Mouse (Mus musculus) Muller cell, postnatal 12 days (primary cell): Measurements from ENCODE around the gene Map3k11.
"Not testable (repeated sequence)": the region's sequence is repeated elsewhere in the genome, so short reads cannot be mapped to it uniquely, and the experiment has no call there.

Source experiments
- DNase-seq: peaks from one replicate; pipeline ENCODE4 v3.0.0-alpha.2; 2015; ENCODE audit errors: inconsistent ontology term

Gene Map3k11

GRCm38 (mm10) chr19:5666386-5666785 lies 22.2 kb upstream of the Map3k11 start:
- no peak for DNase-seq

- no peak for DNase-seq
Measured at GRCm38 (mm10) chr19:5668372-5668771, 20.2 kb upstream of the Map3k11 start.

GRCm38 (mm10) chr19:5680432-5680831 lies 8.1 kb upstream of the Map3k11 start:
- no peak for DNase-seq

GRCm38 (mm10) chr19:5684236-5684635 lies 4.3 kb upstream of the Map3k11 start:
- DNase-seq = no peak

DNA sequence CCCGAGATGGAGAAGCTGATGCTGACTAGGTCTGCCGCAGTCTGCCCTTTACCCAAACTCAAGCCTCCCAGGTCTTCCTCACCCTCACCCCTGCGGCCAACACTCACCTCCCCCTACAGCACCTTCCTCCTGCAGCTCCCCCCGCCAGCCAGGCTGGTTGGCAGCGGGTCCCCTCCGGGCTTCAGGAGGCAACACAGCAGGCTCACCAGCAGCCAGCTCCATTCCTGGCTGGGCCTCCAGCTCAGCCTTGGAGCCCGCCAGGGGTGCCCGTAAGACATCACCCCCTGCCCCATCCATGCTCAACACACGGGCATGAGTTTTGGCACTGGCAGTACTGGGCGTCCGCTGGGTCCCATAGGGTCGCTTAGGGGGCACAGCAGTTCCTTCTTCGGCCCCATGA lies 3.6 kb upstream of the Map3k11 start:
- no peak for DNase-seq

DNA sequence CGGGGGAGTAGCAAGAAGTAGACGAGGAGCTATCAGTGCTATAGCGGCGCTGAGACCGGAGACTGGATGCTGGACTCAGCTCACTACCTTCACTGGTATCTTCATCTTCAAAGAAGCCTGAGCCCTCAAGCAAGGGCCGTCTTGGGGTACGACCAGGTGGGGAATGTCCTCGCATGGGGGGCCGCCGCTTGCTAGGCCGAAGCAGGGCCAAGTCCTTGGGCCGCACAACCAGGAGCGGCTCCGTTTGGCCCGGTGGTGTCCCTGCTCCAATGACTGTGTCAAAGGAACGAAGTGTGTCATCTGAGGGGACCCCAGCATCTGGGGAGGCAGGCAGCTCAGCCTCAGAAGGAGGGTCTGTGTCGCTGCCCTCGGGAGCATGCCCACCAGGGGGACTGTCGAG lies 3.1 kb upstream of the Map3k11 start:
- DNase-seq = no peak

GRCm38 (mm10) chr19:5685861-5686260 lies 2.7 kb upstream of the Map3k11 start:
- DNase-seq = no peak

DNA sequence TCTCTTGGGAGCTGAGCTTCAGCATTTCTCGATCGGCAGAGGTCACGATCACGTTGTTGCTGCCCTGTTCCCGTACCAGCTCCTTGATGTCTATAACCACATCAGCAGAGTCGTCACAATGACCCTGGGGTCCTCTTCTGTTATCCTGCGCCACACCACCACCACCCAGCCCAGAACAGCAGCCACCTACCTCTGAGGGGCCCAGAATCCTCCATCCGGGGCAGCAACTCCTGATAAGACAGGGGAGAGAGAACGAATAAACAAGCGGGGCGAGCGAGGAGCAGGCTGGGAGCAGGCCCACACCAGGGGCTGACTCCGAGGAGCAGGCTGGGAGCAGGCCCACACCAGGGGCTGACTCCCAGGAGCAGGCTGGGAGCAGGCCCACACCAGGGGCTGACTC lies 2.1 kb upstream of the Map3k11 start:
- no peak for DNase-seq

GRCm38 (mm10) chr19:5686954-5687353 lies 1.6 kb upstream of the Map3k11 start:
- DNase-seq = not testable (repeated sequence)

DNA sequence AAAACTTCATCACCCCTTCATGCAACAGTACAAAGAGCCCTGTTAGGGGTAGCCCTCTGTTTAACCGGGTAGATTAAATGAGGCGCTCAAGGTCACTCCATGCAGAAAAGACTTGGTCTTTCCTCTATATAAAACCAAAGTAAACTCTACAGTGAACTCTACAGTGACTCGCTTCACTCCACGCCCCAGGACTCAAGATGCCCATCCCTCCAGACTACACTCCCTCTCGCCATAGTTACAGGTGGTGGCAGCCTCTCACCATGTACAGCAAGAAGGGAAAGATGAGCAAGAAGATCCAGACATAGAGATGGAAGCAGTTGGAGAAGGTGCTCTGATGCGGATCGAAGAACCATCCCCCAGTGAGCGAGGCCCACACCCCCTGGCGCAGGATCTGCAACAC lies 804 bp upstream of the Map3k11 start:
- DNase-seq = no peak

GRCm38 (mm10) chr19:5689088-5689428 lies 516 bp downstream of the Map3k11 start:
- no peak for DNase-seq

DNA sequence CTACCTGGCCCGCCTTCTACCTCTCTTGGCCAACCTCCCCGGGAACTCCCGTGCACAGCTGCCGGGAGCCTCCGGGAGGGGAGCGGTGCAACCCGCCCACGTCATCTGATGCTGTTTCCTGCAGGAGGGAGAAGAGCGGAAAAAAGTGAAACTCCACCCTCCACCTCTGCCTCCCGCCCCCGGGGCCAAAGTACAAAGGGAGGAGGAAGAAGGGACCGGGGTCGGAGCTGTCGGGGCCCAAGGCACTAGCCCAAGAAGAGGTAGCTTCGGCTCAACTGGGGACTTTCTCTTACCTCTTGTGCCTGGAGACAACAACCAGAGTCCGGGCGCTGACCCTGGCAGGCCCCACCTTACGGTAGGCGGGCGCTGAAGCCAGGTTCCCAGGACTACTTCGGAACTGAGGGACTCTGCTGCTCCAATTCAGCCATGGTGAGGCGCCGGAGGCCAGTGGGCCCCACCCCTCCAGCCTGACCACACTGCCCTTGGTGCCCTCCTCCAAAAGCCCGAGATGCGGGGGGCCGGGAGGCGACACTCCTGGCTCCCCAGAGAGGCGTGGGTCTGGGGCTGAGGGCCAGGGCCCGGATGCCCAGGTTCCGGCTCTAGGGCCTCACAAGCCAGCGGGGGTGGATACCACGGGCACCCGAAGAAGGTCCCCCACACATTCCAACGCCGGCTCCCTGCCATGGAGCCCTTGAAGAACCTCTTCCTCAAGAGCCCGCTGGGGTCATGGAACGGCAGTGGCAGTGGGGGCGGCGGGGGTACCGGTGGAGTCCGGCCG lies 1.2 kb downstream of the Map3k11 start:
- peak; percentile 94 for DNase-seq

- DNase-seq = no peak
Measured at GRCm38 (mm10) chr19:5690343-5690735, 1.8 kb downstream of the Map3k11 start.

DNA sequence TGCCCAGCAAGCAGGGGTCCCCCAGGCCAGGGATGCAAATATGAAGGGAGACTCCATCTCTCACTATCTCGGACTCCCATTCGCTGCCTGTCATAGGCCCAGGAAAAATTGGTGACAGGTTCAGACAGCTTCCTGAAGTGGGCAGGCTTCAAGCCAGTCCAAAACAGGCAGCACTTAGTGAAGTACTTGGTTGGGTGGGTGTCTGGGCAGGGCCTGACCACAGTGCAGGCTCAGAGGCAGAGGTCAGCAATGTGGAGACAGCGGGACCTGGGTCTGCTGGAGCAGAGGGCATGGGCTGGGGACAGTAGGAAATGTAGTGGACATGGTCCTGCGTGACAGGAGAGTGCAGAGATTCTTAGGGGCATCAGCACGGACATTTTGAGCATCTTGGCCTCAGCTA lies 3.1 kb downstream of the Map3k11 start:
- DNase-seq = no peak

GRCm38 (mm10) chr19:5692086-5692912 lies 3.8 kb downstream of the Map3k11 start:
- peak; percentile 53 for DNase-seq

DNA sequence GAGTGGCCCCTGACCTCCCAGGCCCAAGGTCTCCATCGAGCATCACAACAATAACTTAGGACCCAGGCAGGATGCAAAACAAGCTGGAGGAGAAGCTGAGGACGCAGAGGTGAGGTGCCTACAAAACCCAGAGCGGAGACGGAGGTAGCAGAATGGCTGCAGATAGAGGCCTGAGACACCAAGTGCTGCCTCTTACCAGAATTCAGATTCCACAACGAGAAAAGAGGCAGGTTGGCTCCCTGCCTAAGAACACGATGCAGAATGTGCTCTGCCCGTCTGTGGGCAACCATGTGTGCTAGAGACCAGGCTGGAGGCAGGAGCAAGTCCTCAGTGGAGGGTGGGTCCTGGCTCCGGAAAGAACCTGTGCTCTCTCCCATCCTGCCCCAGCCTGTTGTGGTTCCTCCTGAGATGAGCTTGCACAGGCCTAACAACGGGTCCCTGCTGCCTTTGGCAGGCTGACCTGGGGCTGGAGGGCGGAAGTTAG lies 4.4 kb downstream of the Map3k11 start:
- DNase-seq = peak; percentile 53

DNA sequence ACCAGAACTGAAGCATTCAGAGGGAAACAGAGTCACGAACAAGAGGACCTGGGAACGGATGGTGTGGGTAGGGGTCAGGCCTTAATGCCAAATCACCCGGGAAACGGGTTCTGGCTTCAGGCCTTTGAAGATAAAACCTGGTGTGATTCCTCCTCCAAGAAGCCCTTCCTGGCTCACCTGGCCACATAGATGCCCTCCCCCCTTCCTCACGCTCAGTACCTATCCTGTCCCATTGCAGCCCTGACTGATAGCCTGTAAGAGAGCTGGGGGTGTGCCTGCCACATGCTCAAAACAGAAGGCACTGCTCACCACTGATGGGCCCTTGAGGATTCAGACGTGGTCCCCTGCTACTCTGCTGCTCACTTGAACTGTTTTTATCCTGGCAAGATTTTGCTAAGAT lies 5.3 kb downstream of the Map3k11 start:
- no peak for DNase-seq

- no peak for DNase-seq
Measured at GRCm38 (mm10) chr19:5695849-5696462, 7.4 kb downstream of the Map3k11 start.

- no peak for DNase-seq
Measured at GRCm38 (mm10) chr19:5704163-5704800, 15.7 kb downstream of the Map3k11 start, which contains the start of gene Kcnk7. TSS of gene Kcnk7 (plus strand) at chr19:5704367.

DNA sequence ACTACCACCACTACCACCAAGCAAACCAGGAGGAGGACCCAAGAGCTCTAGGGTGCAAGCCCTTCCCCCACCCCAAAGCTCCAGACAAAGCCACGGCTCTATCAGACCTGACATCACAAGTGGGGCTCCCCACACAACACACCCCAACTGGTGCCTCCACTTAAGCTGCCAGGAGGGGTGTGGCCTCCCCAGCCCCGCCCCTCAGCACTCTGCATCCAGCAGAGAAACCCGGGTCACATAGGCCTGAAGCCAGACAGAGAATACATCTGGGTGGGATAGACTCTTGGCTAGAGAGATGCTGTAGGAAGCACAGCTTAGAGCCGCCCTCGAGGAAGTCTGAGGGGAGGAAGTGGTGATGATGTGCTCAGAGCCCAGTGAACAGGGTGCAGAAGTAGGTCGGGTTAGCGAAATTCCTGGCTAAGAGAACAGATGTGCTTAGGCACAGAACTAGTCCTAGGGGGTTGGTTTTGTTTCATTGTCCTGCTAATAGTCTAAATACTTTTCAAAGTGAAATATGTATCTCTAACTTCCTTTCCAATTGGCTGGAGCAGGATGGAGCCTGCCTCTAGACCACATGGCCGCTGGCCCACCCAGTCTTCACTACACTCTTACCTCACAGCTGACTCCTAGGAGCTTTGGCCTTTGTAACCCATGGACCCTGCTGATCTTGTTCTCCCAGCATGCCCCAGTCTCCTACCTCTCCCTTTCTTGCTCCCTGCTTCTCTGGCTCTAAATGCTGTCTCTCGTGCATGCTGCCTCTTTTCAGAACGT lies 16.4 kb downstream of the Map3k11 start:
- DNase-seq = no peak

DNA sequence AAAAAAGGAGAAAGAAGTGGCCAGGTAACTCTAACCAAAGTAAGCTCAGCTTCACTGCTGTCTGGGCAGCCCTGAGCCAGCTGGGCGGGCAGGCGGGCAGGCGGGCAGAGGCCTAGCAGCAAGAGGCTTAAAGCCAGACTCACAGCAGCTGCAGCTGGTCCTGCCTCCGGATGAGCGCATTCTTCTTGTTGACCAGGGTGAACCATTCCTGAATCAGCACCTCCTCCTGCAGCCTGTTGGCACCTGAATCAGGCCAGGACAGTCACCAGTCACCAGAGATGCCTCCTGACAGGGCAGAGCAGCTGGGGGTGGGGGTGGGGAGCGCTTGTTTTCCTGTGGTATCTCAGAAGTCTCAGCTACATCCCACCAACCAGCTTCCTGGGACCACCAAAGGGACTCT lies 21.5 kb downstream of the Map3k11 start:
- no peak for DNase-seq
